Mouse (Mus musculus) spleen, postnatal 4 days (tissue): Measurements from ENCODE around the gene Rsl24d1.
A peak's percentile ranks its signal among the peaks of the same experiment; 100 is the strongest.
"Not testable (repeated sequence)": the region's sequence is repeated elsewhere in the genome, so short reads cannot be mapped to it uniquely, and the experiment has no call there.

ENCODE experiments used
- DNase-seq, 2 experiments: peaks; one replicate each; pipeline ENCODE4 v3.0.0; 2022; ENCODE audit warnings: low spot score in 2 of 2

The Rsl24d1 gene

GRCm38 (mm10) chr9:73102181-73102580 lies 11.0 kb upstream of the Rsl24d1 start, which contains the start of gene Gm20509:
Gm20509 (plus strand) TSS chr9:73102470.
- DNase-seq: no peak

DNA sequence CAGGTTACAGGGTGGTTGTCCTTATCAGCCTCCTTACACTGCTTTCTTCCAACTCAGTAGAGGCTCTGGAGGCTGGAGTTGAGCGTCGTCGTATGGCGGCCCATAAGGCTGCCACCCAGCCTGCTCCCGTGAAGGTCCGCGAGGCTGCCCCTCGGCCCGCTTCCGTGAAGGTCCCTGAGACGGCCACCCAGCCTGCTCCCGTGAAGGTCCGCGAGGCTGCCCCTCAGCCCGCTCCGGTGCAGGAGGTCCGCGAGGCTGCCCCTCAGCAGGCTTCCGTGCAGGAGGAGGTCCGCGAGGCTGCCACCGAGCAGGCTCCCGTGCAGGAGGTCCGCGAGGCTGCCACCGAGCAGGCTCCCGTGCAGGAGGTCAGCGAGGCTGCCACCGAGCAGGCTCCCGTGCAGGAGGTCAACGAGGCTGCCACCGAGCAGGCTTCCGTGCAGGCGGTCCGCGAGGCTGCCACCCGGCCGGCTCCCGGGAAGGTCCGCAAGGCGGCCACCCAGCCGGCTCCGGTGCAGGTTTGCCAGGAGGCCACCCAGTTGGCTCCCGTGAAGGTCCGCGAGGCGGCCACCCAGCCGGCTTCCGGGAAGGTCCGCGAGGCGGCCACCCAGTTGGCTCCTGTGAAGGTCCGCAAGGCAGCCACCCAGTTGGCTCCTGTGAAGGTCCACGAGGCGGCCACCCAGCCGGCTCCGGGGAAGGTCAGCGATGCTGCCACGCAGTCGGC lies 9.9 kb upstream of the Rsl24d1 start:
- no peak for DNase-seq

GRCm38 (mm10) chr9:73103880-73104198 lies 9.4 kb upstream of the Rsl24d1 start:
- no peak for DNase-seq

GRCm38 (mm10) chr9:73105141-73105540 lies 8.1 kb upstream of the Rsl24d1 start:
- no peak for DNase-seq

DNA sequence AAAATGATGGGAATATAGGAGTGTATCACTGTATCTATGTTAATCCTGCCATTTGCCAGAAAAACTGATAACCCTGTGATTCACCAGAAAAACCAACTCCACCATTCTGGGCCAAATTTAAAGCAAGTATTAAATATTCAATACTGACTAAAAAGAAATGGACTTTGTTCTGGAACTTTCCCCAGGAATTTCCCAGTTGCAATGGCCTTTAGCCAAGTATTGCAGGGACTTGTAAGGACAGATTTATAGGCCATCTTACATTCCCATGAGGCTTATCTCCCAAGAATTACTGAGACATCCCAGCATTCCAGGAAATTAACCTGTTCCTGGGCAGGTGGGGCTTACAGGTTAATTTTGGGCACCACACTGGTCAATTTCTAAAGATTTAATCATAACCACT lies 7.5 kb upstream of the Rsl24d1 start:
- DNase-seq: no peak

GRCm38 (mm10) chr9:73116704-73117103 lies 3.5 kb downstream of the Rsl24d1 start:
- not testable (repeated sequence) for DNase-seq

DNA sequence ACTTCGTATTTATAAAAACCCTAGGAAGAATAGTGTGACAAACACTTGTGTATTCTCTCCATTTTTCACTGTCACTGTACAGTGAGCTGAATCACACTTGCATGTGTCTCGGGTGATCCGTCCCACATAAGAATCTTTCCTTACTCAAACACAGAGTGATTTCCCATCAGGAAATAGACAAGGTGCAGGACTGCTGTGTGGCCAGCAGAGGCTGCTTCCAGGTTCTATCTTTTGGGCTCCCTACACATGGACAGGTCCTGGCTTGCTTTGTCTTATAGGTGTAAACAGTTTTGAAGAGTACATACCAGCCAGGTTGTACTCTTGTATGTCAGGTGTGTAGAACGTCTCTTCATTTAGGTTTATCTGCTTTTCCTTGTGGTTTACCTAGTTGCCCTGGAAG lies 4.8 kb downstream of the Rsl24d1 start:
- no peak for DNase-seq

DNA sequence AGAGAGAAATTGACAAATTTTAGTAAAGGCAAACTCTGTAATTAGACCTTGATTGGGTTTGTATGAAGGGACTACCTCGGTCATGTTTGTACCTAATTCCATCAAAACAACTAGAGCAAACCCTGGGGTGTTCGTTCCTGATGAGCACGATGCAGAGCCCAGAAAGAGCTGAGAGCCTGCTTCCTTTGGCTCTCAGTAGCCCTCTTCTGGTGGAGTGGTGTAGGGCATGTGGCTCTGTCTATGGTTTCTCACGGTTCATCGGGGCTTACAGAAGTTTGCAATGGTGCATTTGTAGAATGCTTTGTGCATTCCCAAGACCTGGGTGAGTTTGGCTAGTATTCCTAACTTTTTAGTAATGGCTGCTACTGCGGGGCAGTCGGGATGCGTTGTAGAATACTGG lies 8.5 kb downstream of the Rsl24d1 start:
- peak in 1 of 2 experiments; percentile 18 for DNase-seq

DNA sequence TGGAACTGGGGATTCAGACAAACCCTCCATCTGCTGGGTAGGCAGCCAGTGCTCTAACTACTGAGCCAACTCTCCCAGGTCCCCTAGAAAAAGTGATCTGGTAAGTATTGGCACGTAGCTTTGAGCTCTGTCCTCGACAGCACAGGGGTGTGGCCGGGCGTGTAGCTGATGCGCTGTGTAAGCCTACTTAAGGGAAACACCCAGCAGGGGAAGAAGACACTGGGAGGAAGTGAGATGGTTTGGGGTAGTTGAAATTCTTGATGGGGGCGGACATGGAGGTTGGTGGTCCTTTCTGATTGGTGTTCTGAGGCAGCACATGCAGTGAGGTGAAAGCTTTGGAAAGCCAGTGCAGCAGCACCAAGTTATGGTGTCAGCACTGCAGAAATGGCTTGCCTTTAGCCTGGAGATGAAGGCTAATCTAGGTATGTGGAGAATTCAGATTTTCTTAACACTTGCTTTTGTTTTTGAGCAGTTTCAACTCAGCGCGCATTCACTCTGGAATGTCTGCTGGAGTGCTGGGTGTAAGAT lies 11.9 kb downstream of the Rsl24d1 start:
- DNase-seq: peak in 1 of 2 experiments; percentile 18

DNA sequence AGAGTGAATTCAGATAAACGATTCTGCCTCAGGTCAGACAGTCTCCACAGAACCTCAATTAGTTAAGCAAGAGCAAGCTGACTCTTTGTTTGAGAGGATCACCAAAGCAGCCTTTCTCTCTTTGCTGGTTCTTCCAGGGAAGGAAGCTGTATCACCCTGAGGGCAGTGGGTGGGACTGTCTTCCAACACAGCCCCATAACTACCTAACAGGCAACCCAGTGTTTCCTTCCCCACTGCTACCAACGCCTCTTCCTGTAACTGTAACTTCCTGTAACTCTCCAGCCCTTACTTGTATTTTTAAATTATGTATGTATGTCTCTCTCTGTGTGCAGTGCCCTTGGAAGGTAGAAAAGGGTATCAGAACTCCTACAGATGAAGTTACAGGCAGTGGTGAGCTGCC lies 14.2 kb downstream of the Rsl24d1 start:
- DNase-seq: no peak

DNA sequence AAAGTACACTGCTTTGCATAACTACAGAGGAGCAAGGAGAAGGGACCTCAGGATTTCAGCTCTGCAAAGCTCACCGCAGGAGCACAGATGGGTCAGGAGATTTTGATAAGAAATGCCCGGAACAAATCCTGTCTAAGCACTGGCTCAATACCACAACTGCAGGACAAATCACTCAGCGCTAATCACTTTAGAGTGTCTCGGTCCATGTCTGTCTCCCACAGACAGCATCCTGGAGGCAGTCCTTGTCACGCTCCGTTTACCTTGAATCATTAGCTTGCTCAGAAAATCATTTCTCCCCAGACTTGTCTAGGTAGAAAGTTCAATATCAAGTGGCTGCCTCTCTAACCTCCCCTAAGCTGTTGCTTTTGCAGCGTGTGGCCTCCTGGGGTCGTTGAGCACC lies 16.6 kb downstream of the Rsl24d1 start:
- DNase-seq: no peak

GRCm38 (mm10) chr9:73130529-73130928 lies 17.3 kb downstream of the Rsl24d1 start:
- no peak for DNase-seq

DNA sequence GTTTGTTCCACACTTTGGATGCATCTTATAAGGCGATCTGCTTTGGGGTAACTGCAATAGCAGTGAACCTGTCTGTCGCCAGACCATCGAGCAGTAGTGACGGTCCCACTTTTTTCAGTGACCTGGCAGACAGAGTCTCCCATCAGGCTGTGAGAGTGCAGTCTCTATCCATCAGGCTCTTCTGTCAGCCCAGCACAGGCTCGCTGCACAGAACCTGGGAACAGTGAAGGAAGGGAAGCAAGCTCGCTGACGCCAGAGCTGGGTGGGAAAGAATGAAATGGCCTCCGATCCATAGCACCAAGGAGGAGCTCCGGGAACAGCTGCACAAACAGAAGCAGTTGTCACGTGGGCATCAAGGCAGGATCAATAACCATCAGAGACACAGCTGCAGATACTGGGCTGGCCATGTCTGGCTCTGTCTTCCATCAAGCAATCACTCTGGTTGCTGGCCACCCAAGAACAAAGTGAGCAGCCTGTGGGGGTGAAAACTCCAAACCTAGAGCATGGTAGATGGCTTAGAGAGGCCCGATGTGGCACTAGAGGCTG lies 24.2 kb downstream of the Rsl24d1 start:
- DNase-seq: no peak

DNA sequence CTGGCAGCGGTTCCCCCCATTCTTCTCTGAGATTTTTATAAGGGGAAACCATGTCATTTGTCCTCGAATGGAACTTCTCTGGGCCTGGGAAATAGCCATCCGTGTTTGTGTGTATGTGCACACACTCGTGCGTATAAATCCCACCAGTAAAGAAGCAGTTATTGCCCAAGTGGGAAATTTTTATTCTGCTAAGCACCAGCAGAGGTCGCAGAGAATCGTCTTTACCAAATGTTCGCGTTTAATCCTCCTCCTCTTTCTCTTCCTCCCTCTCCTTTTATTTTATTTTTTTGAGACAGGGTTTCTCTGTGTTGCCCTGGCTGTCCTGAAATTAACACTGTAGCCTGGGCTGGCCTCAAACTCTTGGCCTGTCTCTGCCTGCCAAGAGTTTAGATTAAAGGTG lies 41.1 kb downstream of the Rsl24d1 start:
- no peak for DNase-seq

DNA sequence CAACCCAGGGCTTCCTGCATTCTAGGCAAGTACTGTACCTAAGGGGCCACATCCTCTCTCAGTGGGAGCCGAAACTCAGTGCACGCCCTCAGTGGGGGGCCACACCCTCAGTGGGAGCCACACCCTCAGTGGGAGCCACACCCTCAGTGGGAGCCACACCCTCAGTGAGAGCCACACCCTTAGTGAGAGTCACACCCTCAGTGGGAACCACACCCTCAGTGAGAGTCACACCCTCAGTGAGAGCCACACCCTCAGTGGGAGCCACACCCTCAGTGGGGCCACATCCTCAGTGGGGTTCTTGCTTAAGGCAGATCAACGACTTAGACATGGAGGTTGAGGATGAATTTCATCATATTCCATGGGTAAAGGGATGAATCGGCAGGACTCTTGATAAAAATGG lies 44.7 kb downstream of the Rsl24d1 start:
- peak in 1 of 2 experiments; percentile 15 for DNase-seq

DNA sequence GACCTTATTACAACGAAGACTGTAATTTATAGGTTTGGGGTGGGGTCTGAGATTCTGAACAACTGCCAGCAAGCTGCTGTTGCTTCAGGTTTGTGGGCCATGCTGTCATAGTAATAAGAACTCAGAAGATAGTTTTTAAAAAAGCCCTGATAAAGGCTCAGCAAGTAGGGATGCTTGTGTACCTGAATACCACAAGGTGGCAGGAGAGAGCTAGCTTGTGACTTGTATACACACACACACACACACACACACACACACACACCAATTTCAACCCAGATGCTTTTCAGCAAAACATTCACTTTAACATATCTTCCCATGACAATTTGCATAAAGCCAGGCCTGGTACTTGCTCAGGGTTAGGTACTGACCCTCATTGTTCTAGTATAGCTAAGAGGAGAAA lies 46.0 kb downstream of the Rsl24d1 start:
- no peak for DNase-seq

DNA sequence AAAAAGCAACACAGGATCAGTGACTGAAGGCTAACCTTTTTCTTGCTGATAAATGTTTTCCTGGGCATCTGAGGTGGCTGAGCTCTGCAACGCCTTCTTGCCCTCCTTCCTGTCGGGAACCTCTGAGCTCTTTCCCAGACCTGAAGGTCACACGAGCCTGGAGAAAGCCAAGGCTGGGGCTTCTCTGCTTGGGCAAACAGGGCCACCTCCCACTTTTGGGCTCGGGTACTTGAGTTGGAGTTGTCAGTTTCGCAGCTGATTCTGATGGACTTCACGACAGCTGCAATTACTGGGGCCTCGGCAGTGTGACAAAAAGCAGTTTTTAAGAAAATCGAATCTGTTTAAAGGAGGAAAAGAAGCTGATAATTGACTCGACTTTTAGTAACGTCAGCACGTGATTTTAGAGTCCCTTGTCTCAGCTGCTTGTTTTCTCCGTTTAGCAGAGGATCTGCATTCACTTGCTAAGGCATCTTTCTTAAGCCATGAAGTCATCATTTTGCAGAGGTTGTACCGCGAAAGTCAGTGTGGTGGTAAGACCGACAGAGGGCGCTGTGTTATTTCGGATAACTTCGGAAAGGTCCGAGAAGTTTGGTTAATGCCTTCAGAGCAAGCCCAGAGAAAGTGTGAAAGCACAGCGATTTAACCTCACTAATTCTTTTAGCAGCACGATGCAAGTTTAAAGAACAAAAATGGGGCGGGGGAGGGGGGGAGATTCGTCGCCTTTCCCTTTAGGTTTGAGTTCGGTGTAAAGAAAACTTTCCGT lies 49.5 kb downstream of the Rsl24d1 start:
- peak; percentile 37 to 76 for DNase-seq

DNA sequence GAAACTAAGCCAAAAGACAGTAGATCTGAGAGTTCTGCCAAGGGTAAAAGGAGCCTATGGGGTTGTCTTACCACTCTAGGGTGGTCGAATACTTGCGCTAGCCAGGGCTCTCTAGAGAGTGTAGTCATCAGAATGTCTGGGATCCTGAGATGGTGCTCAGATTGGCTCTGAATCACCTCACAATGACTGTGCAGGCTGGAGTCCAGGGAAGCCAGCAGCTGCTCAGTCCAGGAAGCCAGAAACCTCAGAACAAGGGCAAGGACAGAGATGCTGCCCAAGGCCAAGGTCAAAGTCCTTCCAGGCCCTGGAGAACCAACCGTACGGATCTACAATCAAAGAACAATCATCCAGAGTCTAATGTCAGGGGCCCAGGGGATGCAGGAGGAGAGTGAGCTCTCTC lies 52.4 kb downstream of the Rsl24d1 start:
- DNase-seq: no peak
